Mouse (Mus musculus): Measurements from ENCODE around the gene Scgb1b11. TPM values are rescaled to one million over a fixed set of nuclear protein-coding genes. Genes with fewer than 3 reads are reported as not detected.

The Scgb1b11 gene
- polyA plus RNA-seq (2012; rRNA removed), result not detected in 2 replicates

DNA sequence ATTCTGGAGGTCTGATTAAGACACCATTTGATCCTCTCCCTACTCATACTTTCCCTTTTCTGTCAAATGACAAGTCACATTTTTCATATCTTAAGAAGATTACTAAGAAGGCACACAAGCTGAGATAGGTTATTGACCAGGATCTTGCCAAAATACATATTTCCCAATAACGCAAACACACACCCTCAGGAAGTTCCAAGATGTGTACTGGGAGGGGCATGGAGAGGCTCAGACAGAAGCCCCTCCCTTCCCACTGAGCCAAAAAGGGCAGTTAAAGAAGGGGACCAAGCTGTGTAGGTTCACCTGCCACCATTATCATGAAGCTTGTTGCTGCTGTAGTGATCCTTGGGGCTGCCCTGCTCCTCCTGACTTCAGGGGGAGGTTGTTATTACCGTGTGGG lies at the start of gene Scgb1b11:
TSS of gene Scgb1b11 (plus strand) at position 301 of the 400 bp plus-strand sequence.

GRCm38 (mm10) chr7:32211045-32211444 lies 11.6 kb upstream of the Scgb1b11 start, which contains the start of gene Scgb2b11:
Gene Scgb2b11 (minus strand): TSS chr7:32211145.

Other genes with a start within 250 kb of the Scgb1b11 start
- not detected in 2 replicates for gene Scgb1b10, start 122.0 kb upstream of the Scgb1b11 start, polyA plus RNA-seq (2012; rRNA removed)
- gene Scgb2b11, start 11.7 kb upstream of the Scgb1b11 start, polyA plus RNA-seq (2012; rRNA removed), result not detected in 2 replicates
- not detected in 2 replicates for gene Scgb2b12, start 104.4 kb downstream of the Scgb1b11 start, polyA plus RNA-seq (2012; rRNA removed)
- not detected in 2 replicates for gene Scgb1b12, start 111.3 kb downstream of the Scgb1b11 start, polyA plus RNA-seq (2012; rRNA removed)
- gene Scgb1b29, start 218.7 kb downstream of the Scgb1b11 start, polyA plus RNA-seq (2012; rRNA removed), result not detected in 2 replicates